Mouse (Mus musculus): ENCODE data around the gene Qtrt2.

Qtrt2 gene

GRCm38 (mm10) chr16:43816321-43816720, 110.3 kb downstream of the Qtrt2 start:
- DNase-seq (ENCODE audit: low read depth, low spot score) = no peak

- DNase-seq (ENCODE audit: low read depth, low spot score) = no peak
Measured at GRCm38 (mm10) chr16:43814644-43815043, 112.0 kb downstream of the Qtrt2 start.

Measured in retina, adult 2 months (tissue).